Mouse (Mus musculus): ENCODE results near the gene 1700003F12Rik. TPM values are rescaled to one million over a fixed set of nuclear protein-coding genes. Genes with fewer than 3 reads are reported as not detected.
A peak's percentile ranks its signal among the peaks of the same experiment; 100 is the strongest.

1700003F12Rik gene
- total and polyA plus RNA-seq, 3 experiments = 0.52 to 0.85 (median 0.56) TPM

GRCm38 (mm10) chr2:154566641-154567040, 19.8 kb downstream of the 1700003F12Rik start:
- in situ Hi-C loops (cut with MboI; ENCODE audit: low pct_ligation_motif_present, low pct_unique_long_range_greater_than_20kb, low sequenced_read_pairs) = no loop called here
- Histone ChIP-seq H3K79me2 (replicated peaks; ENCODE audit: control insufficient read depth, extremely low read depth, insufficient read depth, poor library complexity, severe bottlenecking) (peaks cover 22% of the 10 kb centered on the region), H3K27ac (ENCODE audit: insufficient read depth, low read depth) (no peak overlapping the region), H3K36me3 (replicated peaks in 1 of 2; ENCODE audit: control insufficient read depth in 1 of 2, insufficient read depth in 1 of 2, low read length in 1 of 2) (peaks cover 21 to 48% of the 10 kb centered on the region in 2 experiments), H3K27me3 (replicated peaks) (no peaks in the 10 kb centered on the region), H3K4me1 (ENCODE audit: control insufficient read depth in 1 of 2, insufficient read depth in 2 of 2) (peaks cover 0 to 38% of the 10 kb centered on the region in 2 experiments; a peak in 3 of 4 replicates), H3K4me2 (ENCODE audit: insufficient read depth, low read depth, poor library complexity, severe bottlenecking) (no peak overlapping the region), H3K9ac (ENCODE audit: insufficient read depth, low read depth) (no peak overlapping the region), H3K9me3 (replicated peaks; ENCODE audit: low read length) (no peaks in the 10 kb centered on the region), H3K4me3 (replicated peaks in 1 of 3; ENCODE audit: low read depth in 2 of 3, low read length in 2 of 3, poor library complexity in 1 of 3) (no peak overlapping the region)
- no peak for DNase-seq (ENCODE audit: extremely low read depth)
- dilution Hi-C loops (cut with MboI; ENCODE audit: extremely low pct_ligation_motif_present, extremely low pct_unique_long_range_greater_than_20kb, low sequenced_read_pairs) = no loop called here
- TF ChIP-seq USF2 (conservative IDR thresholded peaks at IDR 0.05; ENCODE audit: low read depth, low read length) (no peak), ELF1 (IDR thresholded peaks at IDR 0.05; ENCODE audit: low read depth, low read length) (no peak), EP300 (IDR thresholded peaks at IDR 0.05; ENCODE audit: low read length) (no peak), UBTF (IDR thresholded peaks at IDR 0.05; ENCODE audit: low read depth, low read length) (no peak), PAX5 (IDR thresholded peaks at IDR 0.05; ENCODE audit: low read length) (no peak), POLR2AphosphoS2 (IDR thresholded peaks at IDR 0.05; ENCODE audit: low read depth, low read length) (no peak), MXI1 (IDR thresholded peaks at IDR 0.05; ENCODE audit: low read depth, low read length) (no peak), CHD2 (IDR thresholded peaks at IDR 0.05; ENCODE audit: low read length) (no peak), E2F4 (IDR thresholded peaks at IDR 0.05; ENCODE audit: insufficient replicate concordance, low read depth, low read length) (no peak), MEF2A (IDR thresholded peaks at IDR 0.05; ENCODE audit: borderline replicate concordance, low read depth, low read length) (no peak), RCOR1 (conservative IDR thresholded peaks at IDR 0.05; ENCODE audit: low read depth, low read length) (no peak), ZKSCAN1 (IDR thresholded peaks at IDR 0.05; ENCODE audit: borderline replicate concordance, low read depth, low read length) (no peak), KAT2A (IDR thresholded peaks at IDR 0.05; ENCODE audit: insufficient replicate concordance, low read length) (no peak), USF1 (IDR thresholded peaks at IDR 0.05; ENCODE audit: low read depth, low read length) (no peak), ZC3H11A (IDR thresholded peaks at IDR 0.05; ENCODE audit: low read depth, low read length) (no peak), SIN3A (IDR thresholded peaks at IDR 0.05; ENCODE audit: low read length) (no peak), TCF12 (IDR thresholded peaks at IDR 0.05; ENCODE audit: low read depth, low read length) (no peak), RAD21 (IDR thresholded peaks at IDR 0.05; ENCODE audit: low read depth, low read length) (no peak), MAZ (IDR thresholded peaks at IDR 0.05; ENCODE audit: low read depth, low read length) (no peak), CHD1 (IDR thresholded peaks at IDR 0.05; ENCODE audit: low read depth, low read length) (no peak)

DNA sequence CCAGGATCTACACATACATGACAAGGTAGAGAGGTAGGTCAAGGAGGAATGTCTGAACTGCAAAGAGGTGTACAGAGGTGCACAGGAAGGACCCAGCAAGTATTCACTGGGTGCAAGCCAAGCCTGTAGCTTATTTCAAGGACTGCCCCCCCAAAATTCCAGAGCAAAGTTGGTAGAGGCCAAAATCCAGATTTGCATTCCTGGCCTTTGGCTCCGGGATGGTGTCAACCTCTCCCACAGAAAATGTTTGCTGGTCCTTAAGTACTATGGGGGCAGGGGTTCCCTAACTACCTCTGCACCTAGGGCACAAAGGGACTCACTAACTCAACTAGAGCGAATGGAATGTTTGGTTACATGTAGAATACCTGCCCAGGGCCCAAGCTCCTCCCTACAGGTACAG, 20.9 kb downstream of the 1700003F12Rik start:
- no peaks in the 10 kb centered on the region for H3K27me3 ChIP-seq (replicated peaks)
- in situ Hi-C loops (cut with MboI; ENCODE audit: low pct_ligation_motif_present, low pct_unique_long_range_greater_than_20kb, low sequenced_read_pairs) (no loop called here), dilution Hi-C loops (cut with MboI; ENCODE audit: extremely low pct_ligation_motif_present, extremely low pct_unique_long_range_greater_than_20kb, low sequenced_read_pairs) (no loop called here)
- TF ChIP-seq IRF4 (IDR thresholded peaks at IDR 0.05; ENCODE audit: low read depth, low read length) (no peak), USF1 (IDR thresholded peaks at IDR 0.05; ENCODE audit: low read depth, low read length) (no peak), ELF1 (IDR thresholded peaks at IDR 0.05; ENCODE audit: low read depth, low read length) (no peak), CHD2 (IDR thresholded peaks at IDR 0.05; ENCODE audit: low read length) (no peak), E2F4 (IDR thresholded peaks at IDR 0.05; ENCODE audit: insufficient replicate concordance, low read depth, low read length) (no peak), BHLHE40 (IDR thresholded peaks at IDR 0.05; ENCODE audit: low read depth, low read length) (no peak), MYC (IDR thresholded peaks at IDR 0.05; ENCODE audit: low read depth, low read length) (no peak), ZNF384 (IDR thresholded peaks at IDR 0.05; ENCODE audit: low read depth, low read length) (no peak), KAT2A (IDR thresholded peaks at IDR 0.05; ENCODE audit: insufficient replicate concordance, low read length) (no peak), EP300 (IDR thresholded peaks at IDR 0.05; ENCODE audit: low read length) (no peak), CTCF (conservative IDR thresholded peaks at IDR 0.05 in 1 of 2, IDR thresholded peaks at IDR 0.05 in 1 of 2; ENCODE audit: low read depth in 2 of 2, low read length in 2 of 2) (no peak), ZKSCAN1 (IDR thresholded peaks at IDR 0.05; ENCODE audit: borderline replicate concordance, low read depth, low read length) (no peak), MAZ (IDR thresholded peaks at IDR 0.05; ENCODE audit: low read depth, low read length) (no peak), RAD21 (IDR thresholded peaks at IDR 0.05; ENCODE audit: low read depth, low read length) (no peak), JUN (IDR thresholded peaks at IDR 0.05; ENCODE audit: insufficient read depth, low read depth, low read length) (no peak)
- H3K4me1 ChIP-seq (ENCODE audit: control insufficient read depth in 1 of 2, insufficient read depth in 2 of 2) = peaks cover 3 to 44% of the 10 kb centered on the region in 2 experiments
- H3K36me3 ChIP-seq (replicated peaks in 1 of 2; ENCODE audit: control insufficient read depth in 1 of 2, insufficient read depth in 1 of 2, low read length in 1 of 2) = peaks cover 16 to 39% of the 10 kb centered on the region in 2 experiments
- peak overlapping the region; percentile 74 to 95 (median 75) for H3K4me3 ChIP-seq (replicated peaks in 1 of 3; ENCODE audit: low read depth in 2 of 3, low read length in 2 of 3, poor library complexity in 1 of 3)
- H3K27ac ChIP-seq (ENCODE audit: insufficient read depth, low read depth) = no peak overlapping the region
- peak overlapping the region; percentile 64 for H3K9ac ChIP-seq (ENCODE audit: insufficient read depth, low read depth)
- DNase-seq (ENCODE audit: extremely low read depth) = no peak
- peaks cover 22% of the 10 kb centered on the region for H3K79me2 ChIP-seq (replicated peaks; ENCODE audit: control insufficient read depth, extremely low read depth, insufficient read depth, poor library complexity, severe bottlenecking)
- H3K4me2 ChIP-seq (ENCODE audit: insufficient read depth, low read depth, poor library complexity, severe bottlenecking) = peak overlapping the region; percentile 88
- no peaks in the 10 kb centered on the region for H3K9me3 ChIP-seq (replicated peaks; ENCODE audit: low read length)

All from CH12.LX (cell line).